Mouse (Mus musculus): Measurements from ENCODE around the gene Otogl.
"Not testable (repeated sequence)": the region's sequence is repeated elsewhere in the genome, so short reads cannot be mapped to it uniquely, and the experiment has no call there.

Gene Otogl

DNA sequence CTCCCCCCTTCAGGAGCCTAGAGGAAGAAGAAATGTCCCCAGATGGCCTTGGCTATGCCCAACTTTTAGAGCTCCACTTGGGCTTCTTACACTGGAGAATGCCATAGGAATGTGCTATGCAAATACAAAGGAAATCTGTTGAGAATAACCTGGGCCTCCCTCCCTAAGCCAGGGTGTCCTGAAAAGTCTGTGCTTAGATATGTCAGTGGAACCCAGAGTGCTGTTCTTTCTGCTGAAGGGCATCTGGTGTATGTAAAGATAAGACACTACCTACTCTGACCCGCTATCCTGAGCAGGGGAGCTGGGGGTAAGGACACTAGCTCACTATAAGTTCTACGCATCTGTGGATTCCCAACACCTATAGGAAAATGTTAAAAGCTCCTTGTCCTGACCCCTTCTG is 106.7 kb downstream of the Otogl start:
- DNase-seq (ENCODE audit: low spot score): no peak

DNA sequence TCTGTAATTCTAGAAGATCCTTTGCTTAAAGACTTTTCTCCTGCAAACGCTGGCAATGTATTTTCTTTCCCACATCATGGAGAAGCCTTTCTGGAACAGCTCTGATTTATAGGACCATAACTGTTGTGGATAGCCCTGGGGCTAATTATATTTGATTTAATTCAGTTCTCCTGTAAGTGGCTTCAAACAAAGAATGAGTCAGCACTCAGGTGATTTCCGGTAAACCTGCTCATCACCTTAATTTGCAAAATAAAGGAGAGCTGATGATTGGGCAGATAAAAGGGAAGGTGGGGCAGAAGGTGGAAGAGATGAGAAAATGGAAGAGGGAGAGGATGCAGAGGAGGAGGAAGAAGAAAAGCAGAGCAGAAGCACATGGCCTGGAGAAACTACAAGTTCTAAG is 107.6 kb downstream of the Otogl start:
- DNase-seq (ENCODE audit: low spot score): not testable (repeated sequence)

DNA sequence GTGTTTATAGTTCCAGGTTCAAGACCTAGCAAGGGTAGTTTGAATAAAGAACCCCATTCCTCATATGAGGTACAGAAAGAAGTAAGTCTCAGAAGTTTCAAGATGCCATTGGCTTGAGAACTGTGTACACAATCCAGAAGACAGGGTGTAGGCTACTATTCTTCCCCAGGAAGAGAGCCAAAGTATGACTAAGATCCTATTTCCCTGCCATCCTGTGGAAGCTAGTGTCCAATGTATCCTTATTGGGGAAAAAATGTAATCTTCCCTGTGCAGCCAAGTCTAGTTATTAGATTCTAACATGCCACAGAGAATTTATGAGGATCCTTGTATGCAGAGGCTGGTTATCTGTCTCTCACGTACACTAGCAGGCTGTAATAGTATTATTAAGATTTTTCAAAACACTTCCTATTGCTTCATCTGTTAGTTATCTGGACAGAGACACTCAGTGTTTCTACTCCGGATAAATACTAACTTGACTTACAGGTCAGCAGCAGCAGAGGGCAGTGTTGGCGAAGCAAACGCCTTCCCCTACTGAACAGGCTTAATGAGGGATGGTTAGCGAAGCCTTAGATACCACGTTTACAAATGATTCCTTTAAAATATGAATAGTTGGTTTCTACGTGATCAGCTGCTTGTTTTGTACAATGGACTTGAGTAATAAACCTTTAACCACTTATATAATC is 112.1 kb downstream of the Otogl start:
- DNase-seq (ENCODE audit: low spot score): peak; percentile 38

DNA sequence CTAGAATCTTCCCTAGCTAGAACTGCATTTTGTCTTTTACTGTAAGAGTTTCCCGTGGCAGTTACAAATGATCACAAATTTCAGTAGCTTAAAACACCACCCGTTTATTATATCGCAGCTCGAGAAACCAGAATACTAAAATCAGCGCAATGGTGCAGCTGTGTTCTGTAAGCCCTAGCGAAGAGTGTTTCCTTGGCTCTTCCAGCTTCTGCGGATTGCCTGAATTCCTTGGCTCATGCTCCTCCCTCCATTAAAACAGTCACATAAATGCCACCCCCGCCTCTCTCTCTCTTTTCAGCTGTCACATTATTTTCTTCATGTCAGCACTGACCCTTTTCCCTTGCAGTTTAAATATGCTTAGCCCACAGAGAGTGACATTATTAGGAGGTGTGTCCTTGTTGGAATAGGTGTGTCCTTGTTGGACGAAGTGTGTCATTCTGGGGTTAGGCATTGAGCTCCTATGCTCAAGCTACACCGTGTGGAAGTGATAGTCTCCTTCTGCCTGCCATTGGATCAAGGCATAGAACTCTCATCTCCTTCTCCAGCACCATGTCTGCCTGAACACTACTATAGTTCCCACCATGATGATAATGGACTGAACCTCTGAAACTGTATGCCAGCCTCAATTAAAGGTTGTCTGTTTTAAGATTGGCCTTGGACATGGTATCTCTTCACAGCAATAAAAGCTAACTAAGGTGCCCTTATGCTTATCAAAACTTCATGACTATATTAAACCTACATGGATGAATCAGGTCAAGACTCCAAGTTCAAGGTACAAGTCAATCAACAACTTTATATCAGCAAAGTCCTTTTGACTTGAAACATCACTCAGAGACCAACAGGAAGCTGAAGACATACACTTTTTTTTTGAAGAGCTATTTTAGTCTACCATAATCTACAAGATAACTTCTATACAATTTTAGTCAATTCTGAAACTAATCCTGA is 116.8 kb downstream of the Otogl start:
- DNase-seq (ENCODE audit: low spot score): no peak

DNA sequence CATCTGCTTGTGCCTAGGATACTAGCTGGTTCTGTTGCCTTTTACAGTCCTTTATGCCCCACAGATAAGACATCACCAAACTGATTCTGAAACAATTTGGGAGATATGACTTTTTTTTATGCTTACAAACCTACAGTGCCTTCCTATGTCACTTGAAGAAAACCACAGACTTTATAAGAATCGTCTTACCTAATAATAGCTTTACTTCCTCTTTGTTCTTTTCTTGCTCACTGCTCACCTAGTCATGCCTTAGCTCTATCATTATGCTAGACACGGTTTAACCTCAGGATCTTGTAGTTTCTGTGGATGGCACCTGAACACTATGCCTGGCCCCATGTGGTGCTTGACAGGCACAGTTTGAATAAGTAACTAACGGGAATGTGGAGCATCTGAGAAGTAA is 119.4 kb downstream of the Otogl start:
- DNase-seq (ENCODE audit: low spot score): no peak

DNA sequence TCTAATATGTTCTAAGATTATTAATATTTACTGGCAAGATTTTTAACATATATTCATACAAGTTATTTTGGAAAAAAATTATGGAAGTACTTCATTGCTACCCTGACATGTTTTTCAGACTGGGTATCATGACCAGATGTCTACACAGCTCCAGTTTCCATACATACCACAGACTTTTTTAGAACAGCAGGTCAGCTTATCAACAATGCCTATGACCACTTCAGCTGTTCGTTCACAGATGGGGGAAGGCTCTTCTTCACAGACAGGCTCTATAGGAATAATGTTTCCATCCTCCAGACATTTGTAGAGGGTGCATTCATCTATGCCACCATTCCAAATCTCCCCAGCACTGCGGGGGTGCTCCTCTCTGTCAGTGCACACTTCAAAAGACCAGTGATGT is 132.4 kb downstream of the Otogl start:
- DNase-seq (ENCODE audit: low spot score): no peak

DNA sequence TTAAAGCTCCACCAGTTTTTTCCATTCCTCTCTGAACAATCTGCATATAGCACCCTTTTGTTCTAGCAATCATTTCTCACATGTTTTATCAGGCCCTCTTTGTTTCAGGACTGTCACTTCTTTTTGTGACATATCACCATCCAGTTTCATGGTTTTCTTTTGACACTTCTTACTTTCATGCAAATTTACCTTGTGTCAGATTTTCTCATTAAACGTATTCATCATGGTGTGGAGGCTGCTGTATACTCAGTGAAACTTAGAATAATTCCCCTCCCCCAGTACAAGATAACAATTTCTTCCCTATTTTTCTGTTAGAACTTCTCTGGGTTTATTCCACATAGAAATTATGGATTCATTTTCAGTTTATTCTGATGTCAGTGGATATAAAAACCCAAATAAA is 152.3 kb downstream of the Otogl start:
- DNase-seq (ENCODE audit: low spot score): no peak

DNA sequence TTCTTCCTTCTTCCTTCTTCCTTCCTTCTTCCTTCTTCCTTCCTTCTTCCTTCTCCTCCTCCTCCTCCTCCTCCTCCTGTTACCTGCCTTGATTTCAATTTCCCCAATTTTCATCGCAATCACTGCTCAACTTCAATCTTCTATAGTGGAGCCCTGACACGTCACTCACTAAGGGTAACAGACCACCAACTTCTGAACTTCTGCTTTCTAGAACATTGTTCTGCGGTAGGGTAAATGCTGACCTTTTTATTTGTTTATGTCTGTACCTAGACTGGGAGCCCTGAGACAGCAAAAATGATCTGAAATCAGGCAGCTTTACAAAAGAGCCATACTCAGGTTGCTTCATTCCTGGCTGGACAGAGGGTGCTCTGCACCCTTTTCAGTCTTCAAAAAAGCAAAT is 158.5 kb downstream of the Otogl start:
- DNase-seq (ENCODE audit: low spot score): no peak

DNA sequence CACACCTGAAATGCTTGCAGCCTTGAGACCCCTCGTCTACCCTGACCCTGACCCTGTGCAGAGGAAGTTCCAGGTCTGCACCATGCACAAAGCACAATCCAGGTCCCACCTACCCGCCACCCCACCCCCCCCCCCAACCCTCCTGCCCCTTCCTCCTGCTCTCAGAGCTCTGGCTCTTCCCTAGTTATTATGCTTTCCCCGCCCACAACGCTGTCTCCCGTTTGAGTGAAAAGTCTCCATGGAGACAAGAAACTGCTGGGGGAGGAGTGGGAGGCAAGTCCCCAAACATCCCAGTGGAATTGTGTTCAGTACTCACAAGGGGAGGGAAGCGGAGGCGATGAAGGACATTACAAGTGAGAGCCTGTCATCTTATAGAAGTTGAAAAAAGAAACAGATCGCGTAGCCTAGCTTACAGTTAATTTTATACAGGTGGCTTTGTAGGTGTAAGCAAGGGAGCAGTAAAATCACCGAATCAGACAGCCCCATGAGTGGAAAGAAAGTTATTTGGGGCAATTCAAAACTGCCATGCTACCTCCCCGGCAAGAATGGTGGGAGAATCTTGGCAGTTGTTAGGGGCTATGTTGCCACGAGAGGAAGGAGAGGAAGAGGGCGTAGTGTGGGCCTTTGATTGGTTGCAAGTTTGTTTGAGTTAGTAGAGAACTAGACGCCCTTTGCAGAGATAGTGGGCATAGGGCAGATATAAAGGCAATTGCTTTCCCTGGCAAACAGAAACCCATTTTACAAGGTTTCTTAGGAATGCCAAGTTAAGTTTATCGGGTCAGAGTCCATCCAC is 159.4 kb downstream of the Otogl start:
- peak; percentile 27 for DNase-seq (ENCODE audit: low spot score)

DNA sequence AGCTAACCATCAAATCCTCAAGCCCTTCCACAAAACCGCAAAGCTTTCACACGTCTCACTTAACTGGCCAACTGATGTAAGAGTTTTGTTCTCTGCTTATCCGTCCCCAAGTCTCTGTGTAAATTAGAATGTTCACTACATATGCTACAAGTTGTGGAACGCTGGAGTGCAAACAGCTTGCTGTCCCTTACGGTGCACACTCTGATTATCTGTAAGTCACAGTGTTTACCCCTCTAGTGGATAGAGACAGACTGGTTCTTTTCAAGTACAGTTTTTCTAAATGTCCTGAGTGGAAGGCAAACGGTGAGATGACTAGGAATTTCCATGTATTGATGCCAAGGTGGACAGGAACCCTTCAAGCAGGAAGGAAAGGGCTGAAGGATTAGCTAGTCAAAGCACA is 160.0 kb downstream of the Otogl start:
- no peak for DNase-seq (ENCODE audit: low spot score)

DNA sequence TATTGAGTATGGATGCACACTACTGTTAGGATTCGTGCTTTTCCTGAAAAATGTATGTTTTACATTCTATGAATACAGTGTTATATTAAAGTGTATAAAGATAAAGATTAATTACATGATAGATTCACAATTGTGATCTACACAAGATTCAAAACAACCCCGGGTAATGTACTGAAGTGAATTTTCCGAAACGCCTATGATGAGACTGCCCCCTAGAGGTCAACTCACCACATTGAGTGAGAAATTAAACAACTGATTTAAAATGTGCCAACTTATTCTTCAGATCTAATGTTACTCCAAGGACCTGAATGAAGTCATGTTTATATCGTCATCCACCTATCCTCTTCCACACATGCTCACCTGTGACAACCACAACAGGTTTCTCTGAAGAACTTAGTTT is 164.4 kb downstream of the Otogl start:
- DNase-seq (ENCODE audit: low spot score): no peak

DNA sequence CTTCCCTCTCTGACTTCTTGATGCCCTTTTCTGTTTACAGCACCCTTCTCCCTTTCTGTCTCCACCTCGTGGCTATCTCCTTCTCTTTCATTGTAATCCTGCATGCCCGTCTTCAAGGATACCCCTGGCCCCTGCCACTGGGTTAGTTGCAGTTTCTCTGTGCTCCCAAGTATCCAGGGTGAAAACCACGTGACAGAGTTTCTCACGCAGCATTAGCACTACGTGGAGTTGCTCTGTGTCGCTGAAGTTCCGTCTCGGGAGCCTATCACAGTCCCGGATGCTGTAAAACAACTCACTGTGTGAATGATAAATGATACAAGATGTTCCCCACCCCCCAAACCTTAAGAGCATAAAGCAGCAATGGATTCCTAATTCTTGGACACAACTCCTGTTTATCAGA is 165.2 kb downstream of the Otogl start:
- DNase-seq (ENCODE audit: low spot score): no peak

DNA sequence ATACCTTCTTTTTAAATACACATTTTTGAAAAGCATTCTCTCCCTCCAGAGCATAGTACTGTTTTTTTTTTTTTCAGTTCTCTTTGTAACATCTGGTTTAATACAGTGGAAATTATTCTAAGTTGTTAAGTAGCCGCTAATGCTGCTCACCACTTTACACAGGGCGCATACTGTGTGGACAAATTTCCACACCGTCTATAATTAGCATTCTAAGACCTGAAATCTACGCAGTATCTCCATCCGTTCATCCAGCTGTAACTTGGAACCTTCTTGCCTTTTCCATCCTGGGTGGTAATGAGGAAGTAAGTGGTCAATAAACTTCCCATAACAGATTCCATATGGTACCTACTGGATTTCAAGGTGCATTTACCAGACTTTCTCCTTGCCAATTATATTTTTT is 172.1 kb downstream of the Otogl start:
- no peak for DNase-seq (ENCODE audit: low spot score)

DNA sequence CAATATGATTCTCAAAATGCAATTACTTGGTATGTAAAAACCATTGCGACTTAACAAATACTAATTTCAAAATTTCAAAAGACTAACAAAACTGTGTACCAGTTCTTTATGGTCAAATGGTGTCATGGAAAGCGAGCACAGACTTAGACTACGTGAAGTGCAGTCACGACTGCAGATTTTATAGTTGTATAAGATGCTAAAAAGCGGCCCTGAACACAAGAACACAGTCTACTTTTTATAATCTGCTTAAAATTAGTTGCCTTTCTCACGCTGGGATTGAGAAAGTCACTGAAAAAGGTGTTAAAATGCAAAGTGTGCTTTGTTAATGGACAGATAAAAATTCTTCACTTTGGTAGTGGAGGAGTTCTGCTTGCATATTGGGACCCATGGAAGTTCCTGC is 174.2 kb downstream of the Otogl start:
- no peak for DNase-seq (ENCODE audit: low spot score)

DNA sequence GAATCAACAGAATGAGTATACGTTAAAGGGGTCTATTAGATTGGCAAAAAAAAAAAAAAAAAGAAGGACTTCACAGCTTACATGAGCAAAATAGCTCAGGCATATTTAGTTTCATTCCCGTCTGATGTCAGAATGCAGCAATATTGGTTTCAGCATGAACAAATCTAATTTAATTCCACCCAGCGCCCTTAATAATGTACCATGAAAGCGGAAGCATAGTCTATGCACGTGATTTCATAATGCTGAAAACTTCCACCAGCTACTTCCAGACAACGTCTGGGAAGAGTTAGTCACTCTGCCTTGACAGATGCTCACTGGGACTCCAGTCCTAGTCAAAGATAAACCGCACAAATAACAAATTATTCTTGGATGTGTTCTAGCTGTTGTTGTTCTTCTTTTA is 176.5 kb downstream of the Otogl start:
- no peak for DNase-seq (ENCODE audit: low spot score)

DNA sequence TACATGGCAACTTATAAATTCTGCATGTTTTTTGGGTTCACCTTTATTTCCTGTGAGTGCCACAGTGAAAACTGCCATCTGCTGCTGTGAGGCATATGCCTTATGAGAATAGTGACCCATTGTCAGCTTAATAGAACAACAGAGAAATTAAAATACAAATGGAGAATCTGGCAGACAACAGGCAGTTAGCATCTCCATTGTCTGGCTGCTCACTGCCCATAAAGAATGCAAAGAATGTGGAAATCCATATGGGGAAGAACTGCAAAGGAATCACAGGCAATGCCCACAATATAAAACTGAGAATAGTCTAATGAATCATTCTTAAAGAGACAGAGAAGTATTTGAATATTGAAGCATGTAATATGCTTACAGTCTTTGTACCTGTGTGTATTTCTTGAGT is 177.6 kb downstream of the Otogl start:
- no peak for DNase-seq (ENCODE audit: low spot score)

DNA sequence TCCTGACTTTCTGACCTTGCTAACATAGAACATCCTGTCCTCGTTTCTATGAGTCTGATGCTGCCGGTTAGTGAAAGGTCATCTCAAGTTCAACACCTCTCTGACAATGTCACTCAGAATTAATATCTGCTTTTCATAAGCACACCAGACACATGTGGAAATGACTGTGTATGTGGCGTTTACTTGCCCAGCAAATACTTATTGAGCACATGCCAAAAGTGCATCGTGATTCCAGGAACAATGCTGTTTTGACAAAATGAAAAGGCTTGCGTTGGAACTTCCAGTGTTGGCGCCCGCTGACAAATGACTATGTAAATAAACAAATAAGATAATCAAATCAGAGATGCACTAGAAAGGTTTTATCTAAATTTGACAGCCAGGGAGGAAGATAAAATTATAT is 186.3 kb downstream of the Otogl start:
- no peak for DNase-seq (ENCODE audit: low spot score)

DNA sequence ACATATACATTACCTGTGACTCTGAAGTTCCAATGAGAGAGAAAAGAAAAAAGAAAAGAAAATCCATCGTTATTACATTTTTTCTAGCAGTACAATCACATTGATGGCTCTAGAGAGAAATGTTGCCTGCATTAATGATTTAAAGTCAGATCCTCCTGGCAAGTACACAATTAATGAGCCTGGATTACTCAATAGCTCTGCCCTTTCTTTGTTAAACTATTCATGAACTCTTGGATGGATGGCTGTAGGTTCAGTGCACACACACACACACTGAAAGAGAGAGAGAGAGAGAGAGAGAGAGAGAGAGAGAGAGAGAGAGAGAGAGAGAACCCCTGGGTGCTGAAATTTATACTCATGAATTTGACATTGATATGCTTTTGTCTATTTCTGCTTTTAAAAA is 192.1 kb downstream of the Otogl start, which contains the start of gene Ptprq:
Gene Ptprq, minus strand, starts transcription at position 246 of the 400 bp plus-strand sequence.
- DNase-seq (ENCODE audit: low spot score): no peak
